Mouse (Mus musculus) limb, embryonic 12.5 days (tissue): ENCODE measurements around the gene Zmiz1. TPM values are rescaled to one million over a fixed set of nuclear protein-coding genes. Genes with fewer than 3 reads are reported as not detected.

Experiments
- ATAC-seq: fragments of 200-750 bp; cut with Nextera tagmentation; 2 replicates; pipeline ENCODE4 v1.8.0; 2017; ENCODE audit warnings: low read depth, moderate TSS enrichment; ENCODE audit not compliant: insufficient number of reproducible peaks, insufficient read depth, low FRiP score, low TSS enrichment
- H3K27ac ChIP-seq: fragments of 300-500 bp; sonication (generic); 2 replicates; pipeline ENCODE4 v1.5.1; 2016; ENCODE audit warnings: mild to moderate bottlenecking, moderate library complexity
- H3K27me3 ChIP-seq: fragments of 300-500 bp; sonication (generic); 2 replicates; pipeline ENCODE4 v1.6.1; 2016; ENCODE audit warnings: mild to moderate bottlenecking, moderate library complexity
- H3K36me3 ChIP-seq: fragments of 300-500 bp; sonication (generic); 2 replicates; pipeline ENCODE4 v1.6.1; 2016; ENCODE audit warnings: mild to moderate bottlenecking, moderate library complexity
- H3K4me1 ChIP-seq: fragments of 300-500 bp; sonication (generic); replicated peaks from 2 replicates; pipeline ENCODE4 v1.6.1; 2016
- H3K4me2 ChIP-seq: fragments of 300-500 bp; sonication (generic); 2 replicates; pipeline ENCODE4 v1.6.1; 2016; ENCODE audit warnings: mild to moderate bottlenecking, moderate library complexity
- H3K4me3 ChIP-seq: fragments of 300-500 bp; sonication (generic); replicated peaks from 2 replicates; pipeline ENCODE4 v1.5.1; 2016; ENCODE audit warnings: mild to moderate bottlenecking
- H3K9ac ChIP-seq: fragments of 300-500 bp; sonication (generic); replicated peaks from 2 replicates; pipeline ENCODE4 v1.6.1; 2016; ENCODE audit warnings: mild to moderate bottlenecking, moderate library complexity
- H3K9me3 ChIP-seq: fragments of 300-500 bp; sonication (generic); 2 replicates; pipeline ENCODE4 v1.6.1; 2016; ENCODE audit warnings: mild to moderate bottlenecking, moderate library complexity
- WGBS: fragments of 180-500 bp; shearing (Covaris S2); methylation state at CpG from one replicate; pipeline ENCODE4 v1.1.7; 2016; 5-methylcytosine and 5-hydroxymethylcytosine counted together
- polyA plus RNA-seq: library from polyadenylated mRNA; unstranded; fragments of >200 nt; fragmentation: Nextera tagmentation; extraction: Ambion mirVana; gene quantifications from 2 replicates; pipeline ENCODE4 v1.2.1, GENCODE M21; 2016

Gene Zmiz1
- polyA plus RNA-seq, 1 experiment from 2014 or later = 53.4 TPM

- H3K27me3 ChIP-seq = no peaks in the 10 kb centered on the region
- 17% methylated on average over 1 of the region's 1 CpGs for WGBS
Measured at GRCm38 (mm10) chr14:25440116-25440515, 18.9 kb upstream of the Zmiz1 start.

GRCm38 (mm10) chr14:25440777-25441176 is 18.2 kb upstream of the Zmiz1 start:
- no peak overlapping the region for H3K4me2 ChIP-seq
- H3K9me3 ChIP-seq = no peaks in the 10 kb centered on the region
- peaks cover 11% of the 10 kb centered on the region for H3K4me1 ChIP-seq
- H3K27me3 ChIP-seq = no peaks in the 10 kb centered on the region
- 46% methylated on average over 3 of the region's 3 CpGs for WGBS
- no peaks in the 10 kb centered on the region for H3K36me3 ChIP-seq
- H3K27ac ChIP-seq = no peak overlapping the region
- no peak overlapping the region for H3K4me3 ChIP-seq
- H3K9ac ChIP-seq = no peak overlapping the region
- no peak for ATAC-seq

More at GRCm38 (mm10) chr14:25440116-25440515, 18.9 kb upstream of the Zmiz1 start:
- no peak for ATAC-seq
- H3K4me2 ChIP-seq = no peak overlapping the region
- no peak overlapping the region for H3K4me3 ChIP-seq
- no peak overlapping the region for H3K9ac ChIP-seq
- H3K9me3 ChIP-seq = no peaks in the 10 kb centered on the region
- H3K36me3 ChIP-seq = no peaks in the 10 kb centered on the region
- H3K4me1 ChIP-seq = peaks cover 5% of the 10 kb centered on the region
- no peak overlapping the region for H3K27ac ChIP-seq

- H3K4me1 ChIP-seq = peaks cover 15% of the 10 kb centered on the region
- ATAC-seq = no peak
- H3K36me3 ChIP-seq = no peaks in the 10 kb centered on the region
- WGBS = 77% methylated on average over 5 of the region's 5 CpGs
- H3K9ac ChIP-seq = no peak overlapping the region
- no peak overlapping the region for H3K4me3 ChIP-seq
- H3K4me2 ChIP-seq = no peak overlapping the region
- no peaks in the 10 kb centered on the region for H3K27me3 ChIP-seq
- no peak overlapping the region for H3K27ac ChIP-seq
- H3K9me3 ChIP-seq = no peaks in the 10 kb centered on the region
Measured at GRCm38 (mm10) chr14:25441469-25441868, 17.5 kb upstream of the Zmiz1 start.

DNA sequence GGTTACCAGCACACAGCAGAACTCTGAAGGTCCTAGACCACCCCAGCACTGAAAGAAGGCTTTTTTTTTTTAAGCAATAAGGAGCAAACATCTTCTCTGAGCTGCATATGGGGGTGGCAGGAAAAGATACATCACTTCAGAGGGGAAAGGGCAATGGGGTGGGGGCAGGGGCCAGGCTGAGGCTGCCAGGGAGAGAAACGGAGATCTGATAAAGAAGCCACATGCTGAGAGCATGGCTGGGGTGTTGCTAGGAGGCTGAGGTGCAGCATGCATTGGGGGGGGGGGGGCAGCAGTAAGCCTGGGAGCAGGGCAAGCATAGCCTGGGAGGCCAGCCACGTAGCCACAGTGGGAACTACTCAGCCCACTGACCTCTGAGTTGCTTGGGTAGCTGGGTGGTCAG is 16.3 kb upstream of the Zmiz1 start:
- WGBS = 36% methylated on average over 2 of the region's 2 CpGs
- no peak overlapping the region for H3K4me2 ChIP-seq
- H3K27me3 ChIP-seq = no peaks in the 10 kb centered on the region
- H3K36me3 ChIP-seq = no peaks in the 10 kb centered on the region
- H3K9ac ChIP-seq = no peak overlapping the region
- ATAC-seq = no peak
- H3K9me3 ChIP-seq = no peaks in the 10 kb centered on the region
- no peak overlapping the region for H3K27ac ChIP-seq
- peaks cover 23% of the 10 kb centered on the region for H3K4me1 ChIP-seq
- no peak overlapping the region for H3K4me3 ChIP-seq

GRCm38 (mm10) chr14:25447136-25447775 is 11.7 kb upstream of the Zmiz1 start:
- no peak overlapping the region for H3K4me3 ChIP-seq
- H3K36me3 ChIP-seq = no peaks in the 10 kb centered on the region
- H3K4me2 ChIP-seq = no peak overlapping the region
- WGBS = 78% methylated on average over 6 of the region's 6 CpGs
- ATAC-seq = no peak
- H3K27ac ChIP-seq = no peak overlapping the region
- no peaks in the 10 kb centered on the region for H3K9me3 ChIP-seq
- no peaks in the 10 kb centered on the region for H3K27me3 ChIP-seq
- peaks cover 46% of the 10 kb centered on the region for H3K4me1 ChIP-seq
- no peak overlapping the region for H3K9ac ChIP-seq

DNA sequence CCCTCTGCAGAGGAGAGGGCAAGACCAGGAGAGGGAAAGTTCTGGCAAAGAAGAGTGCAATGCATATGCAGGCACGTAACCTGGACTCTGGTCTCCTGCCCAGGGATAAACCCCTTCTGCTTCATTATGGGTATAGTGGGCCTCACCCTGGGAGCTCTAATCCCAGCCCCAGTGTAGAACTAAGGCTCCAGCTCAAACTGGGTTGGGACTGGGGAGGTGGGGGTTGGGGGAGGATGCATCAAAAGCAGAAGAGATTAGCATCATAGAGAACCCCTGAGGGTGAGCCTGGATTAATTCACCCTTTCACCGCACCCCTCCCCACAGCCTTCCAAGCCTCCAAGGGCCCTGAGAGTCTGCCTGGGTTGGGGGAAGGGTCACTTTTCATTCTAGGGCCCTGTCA is 10.5 kb upstream of the Zmiz1 start:
- Histone ChIP-seq H3K4me3 (no peak overlapping the region), H3K4me1 (peaks cover 55% of the 10 kb centered on the region), H3K27me3 (no peaks in the 10 kb centered on the region), H3K27ac (no peak overlapping the region), H3K9ac (no peak overlapping the region), H3K4me2 (no peak overlapping the region), H3K9me3 (no peaks in the 10 kb centered on the region), H3K36me3 (no peaks in the 10 kb centered on the region)
- 79% methylated on average over 2 of the region's 2 CpGs for WGBS
- ATAC-seq = no peak

DNA sequence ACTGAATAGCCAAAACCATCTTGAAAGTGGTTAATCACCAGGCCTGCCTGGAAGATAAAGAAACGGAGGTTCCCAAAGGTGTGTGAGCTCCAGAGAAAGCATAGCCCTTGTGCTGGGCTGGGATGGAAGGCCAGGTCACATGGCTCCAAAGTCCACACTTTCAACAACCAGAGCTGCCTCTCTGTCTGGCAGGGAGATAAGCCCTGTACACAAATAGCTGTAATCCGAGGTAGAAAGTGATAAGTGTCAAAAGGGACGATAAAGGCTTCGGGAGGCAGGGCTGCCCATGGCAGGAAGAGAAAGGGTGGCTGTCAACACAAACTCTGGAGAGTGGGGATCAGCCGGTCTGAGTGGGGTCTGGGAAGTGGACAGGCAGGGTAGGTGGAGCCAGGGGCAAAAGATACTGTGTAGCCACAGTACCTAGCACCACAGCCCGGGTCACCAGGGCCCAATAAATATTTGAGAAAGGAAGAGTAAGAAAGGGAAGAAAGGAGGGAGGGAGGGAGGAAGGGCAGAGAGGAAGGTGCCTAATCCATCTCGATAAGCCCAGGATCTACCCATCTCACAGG is 7.8 kb upstream of the Zmiz1 start:
- Histone ChIP-seq H3K4me1 (peaks cover 57% of the 10 kb centered on the region), H3K4me3 (no peak overlapping the region), H3K27ac (no peak overlapping the region), H3K9me3 (no peaks in the 10 kb centered on the region), H3K27me3 (no peaks in the 10 kb centered on the region), H3K4me2 (no peak overlapping the region), H3K36me3 (no peaks in the 10 kb centered on the region), H3K9ac (no peak overlapping the region)
- WGBS = 37% methylated on average over 7 of the region's 7 CpGs
- no peak for ATAC-seq

DNA sequence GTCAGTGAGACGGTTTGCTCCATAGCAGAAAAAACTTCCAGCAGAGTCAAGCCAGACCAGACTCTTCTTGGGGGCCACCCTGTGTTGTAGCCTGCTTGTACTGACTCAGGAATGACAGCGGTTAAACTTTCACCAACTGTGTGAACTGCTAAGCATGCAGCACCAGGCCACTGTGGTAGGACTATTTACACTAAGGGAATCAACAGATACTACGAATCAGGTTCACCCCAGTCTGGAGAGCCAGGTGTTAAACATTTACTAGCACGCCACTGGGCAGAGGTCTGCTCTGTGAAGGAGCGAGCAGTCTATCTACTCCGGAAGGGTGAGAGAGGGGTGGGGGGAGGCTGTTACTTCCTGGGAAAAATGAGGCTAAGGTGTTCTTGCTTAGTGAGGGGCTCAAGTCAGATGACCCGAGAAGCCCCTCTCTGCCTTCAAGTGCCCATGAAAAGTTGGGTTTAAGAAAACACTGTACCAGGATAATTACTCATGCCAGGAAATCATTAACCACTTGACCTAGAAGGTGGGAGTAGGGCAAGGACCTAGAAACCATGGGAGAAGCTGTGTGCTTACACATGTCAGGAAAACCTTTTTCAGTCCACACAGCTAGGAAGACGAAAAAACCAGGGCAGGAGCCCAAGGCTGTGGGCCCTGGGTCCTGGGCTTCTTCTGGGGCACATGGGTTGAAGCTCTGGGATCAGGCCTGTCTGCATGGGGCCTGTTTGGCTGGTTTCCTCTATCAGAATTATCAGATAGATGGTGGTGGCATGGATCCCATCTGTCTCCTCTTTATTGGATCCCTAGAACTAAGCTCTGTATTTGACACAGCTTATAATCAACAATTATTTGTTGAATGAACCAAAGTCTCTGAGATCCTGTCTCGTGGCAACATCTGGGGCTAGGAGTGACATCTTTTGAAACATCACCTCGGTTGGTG is 7.0 kb upstream of the Zmiz1 start:
- no peak overlapping the region for H3K4me2 ChIP-seq
- H3K9me3 ChIP-seq = no peaks in the 10 kb centered on the region
- no peak overlapping the region for H3K9ac ChIP-seq
- H3K27ac ChIP-seq = peak overlapping the region; percentile 56; the same call in 1 of the 2 replicates
- ATAC-seq = no peak
- H3K36me3 ChIP-seq = no peaks in the 10 kb centered on the region
- peaks cover 64% of the 10 kb centered on the region for H3K4me1 ChIP-seq
- H3K27me3 ChIP-seq = no peaks in the 10 kb centered on the region
- WGBS = 36% methylated on average over 10 of the region's 10 CpGs
- no peak overlapping the region for H3K4me3 ChIP-seq

GRCm38 (mm10) chr14:25452633-25453025 is 6.4 kb upstream of the Zmiz1 start:
- peaks cover 59% of the 10 kb centered on the region for H3K4me1 ChIP-seq
- no peaks in the 10 kb centered on the region for H3K9me3 ChIP-seq
- H3K27ac ChIP-seq = no peak overlapping the region
- 26% methylated on average over 2 of the region's 2 CpGs for WGBS
- no peak overlapping the region for H3K4me3 ChIP-seq
- H3K4me2 ChIP-seq = no peak overlapping the region
- no peak for ATAC-seq
- H3K27me3 ChIP-seq = no peaks in the 10 kb centered on the region
- H3K9ac ChIP-seq = no peak overlapping the region
- no peaks in the 10 kb centered on the region for H3K36me3 ChIP-seq

DNA sequence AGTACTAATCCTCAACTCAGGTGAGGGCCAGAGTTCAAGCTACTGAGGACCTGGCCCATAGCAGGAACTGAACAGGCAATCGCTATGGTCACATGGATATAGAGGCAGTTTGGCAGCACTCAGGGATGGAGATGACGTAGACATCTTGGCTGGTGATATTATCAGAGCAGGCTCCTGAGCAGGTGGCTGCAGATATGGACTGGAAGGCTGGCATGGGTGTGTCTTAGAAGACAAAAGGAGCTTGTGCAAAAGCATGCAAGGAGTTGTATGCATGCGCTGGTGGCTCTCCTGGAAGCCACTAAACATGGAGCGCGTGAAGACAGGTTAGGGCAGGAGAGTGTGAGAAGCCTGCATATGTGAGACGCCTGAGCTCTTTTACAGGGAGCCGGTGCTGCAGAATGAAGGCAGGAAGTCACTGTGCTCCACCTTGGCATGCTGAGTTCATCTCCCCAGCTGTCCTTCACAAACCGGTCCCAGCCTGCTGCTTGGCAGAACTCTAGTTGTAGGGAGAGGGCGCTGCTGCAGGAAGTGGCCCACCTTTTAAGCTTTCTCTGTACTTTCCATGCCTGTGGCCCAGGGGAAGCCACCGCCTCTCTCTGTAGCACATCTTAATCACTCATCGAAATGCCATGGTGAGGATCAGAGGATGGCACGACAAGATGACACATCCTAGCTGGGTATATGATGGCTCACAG is 4.8 kb upstream of the Zmiz1 start:
- Histone ChIP-seq H3K4me3 (no peak overlapping the region), H3K27ac (no peak overlapping the region), H3K9ac (no peak overlapping the region), H3K9me3 (no peaks in the 10 kb centered on the region), H3K4me1 (peaks cover 56% of the 10 kb centered on the region), H3K4me2 (no peak overlapping the region), H3K36me3 (no peaks in the 10 kb centered on the region), H3K27me3 (no peaks in the 10 kb centered on the region)
- ATAC-seq = no peak
- 78% methylated on average over 12 of the region's 12 CpGs for WGBS
